Mouse (Mus musculus) kidney, postnatal 25 days (tissue): ENCODE measurements at regions not wholly inside any gene's neighbourhood (a gene's known extent, or its start where the extent isn't known, plus 50 kb on each side); places are given as distances from the start of the nearest gene placed in this dataset.
"Not testable (repeated sequence)": the region's sequence is repeated elsewhere in the genome, so short reads cannot be mapped to it uniquely, and the experiment has no call there.

Source experiments
- DNase-seq, 2 experiments: peaks; one replicate each; pipeline ENCODE4 v3.0.0; 2021; ENCODE audit warnings: mixed read lengths in 2 of 2

- DNase-seq, result no peak
These were observed 52.4 kb upstream of the Plxna2 start for GRCm38 (mm10) chr1:194565574-194565973.

GRCm38 (mm10) chr1:194563946-194564345 is 54.1 kb upstream of the Plxna2 start:
- no peak for DNase-seq

GRCm38 (mm10) chr1:194561098-194561497 is 56.9 kb upstream of the Plxna2 start:
- DNase-seq, result no peak

GRCm38 (mm10) chr1:194548661-194549060 is 69.4 kb upstream of the Plxna2 start:
- peak in 1 of 2 experiments; percentile 10 for DNase-seq

GRCm38 (mm10) chr1:194548243-194548642 is 69.8 kb upstream of the Plxna2 start:
- no peak for DNase-seq

GRCm38 (mm10) chr1:194540923-194541322 is 77.1 kb upstream of the Plxna2 start:
- DNase-seq, result no peak

GRCm38 (mm10) chr1:194527342-194528165 is 90.5 kb upstream of the Plxna2 start:
- DNase-seq, result no peak

- DNase-seq, result no peak
These were observed 93.0 kb upstream of the Plxna2 start for GRCm38 (mm10) chr1:194524976-194525375.

GRCm38 (mm10) chr1:194521216-194521615 is 96.8 kb upstream of the Plxna2 start:
- no peak for DNase-seq

- no peak for DNase-seq
These were observed 98.4 kb upstream of the Plxna2 start for GRCm38 (mm10) chr1:194519509-194520220.

- no peak for DNase-seq
These were observed 101.9 kb upstream of the Plxna2 start for GRCm38 (mm10) chr1:194516136-194516535.

- no peak for DNase-seq
These were observed 109.7 kb upstream of the Plxna2 start for GRCm38 (mm10) chr1:194508314-194508713.

GRCm38 (mm10) chr1:194505826-194506225 is 112.2 kb upstream of the Plxna2 start:
- DNase-seq, result no peak

GRCm38 (mm10) chr1:194504207-194504606 is 113.8 kb upstream of the Plxna2 start:
- DNase-seq, result no peak

GRCm38 (mm10) chr1:194503517-194503916 is 114.5 kb upstream of the Plxna2 start:
- no peak for DNase-seq

GRCm38 (mm10) chr1:194496424-194496823 is 121.6 kb upstream of the Plxna2 start:
- DNase-seq, result no peak

GRCm38 (mm10) chr1:194491111-194491510 is 126.9 kb upstream of the Plxna2 start:
- DNase-seq, result no peak

- DNase-seq, result no peak
These were observed 129.9 kb upstream of the Plxna2 start for GRCm38 (mm10) chr1:194488126-194488525.

- DNase-seq, result no peak
These were observed 135.3 kb upstream of the Plxna2 start for GRCm38 (mm10) chr1:194482717-194483059.

- peak; percentile 10 to 39 for DNase-seq
These were observed 135.9 kb upstream of the Plxna2 start for GRCm38 (mm10) chr1:194482001-194482716.

GRCm38 (mm10) chr1:194471281-194471680 is 146.7 kb upstream of the Plxna2 start:
- DNase-seq, result not testable (repeated sequence)

GRCm38 (mm10) chr1:194452480-194452879 is 165.5 kb upstream of the Plxna2 start:
- DNase-seq, result no peak

GRCm38 (mm10) chr1:194443681-194444080 is 174.3 kb upstream of the Plxna2 start:
- DNase-seq, result no peak

GRCm38 (mm10) chr1:194437301-194437700 is 180.7 kb upstream of the Plxna2 start:
- peak; percentile 43 to 58 for DNase-seq
